Mouse (Mus musculus): ENCODE measurements around the gene Tmem80. TPM values are rescaled to one million over a fixed set of nuclear protein-coding genes. Genes with fewer than 3 reads are reported as not detected.

Gene Tmem80
- total and polyA plus RNA-seq, 2 experiments from 2014 or later: 33.2 to 34.7 TPM

DNA sequence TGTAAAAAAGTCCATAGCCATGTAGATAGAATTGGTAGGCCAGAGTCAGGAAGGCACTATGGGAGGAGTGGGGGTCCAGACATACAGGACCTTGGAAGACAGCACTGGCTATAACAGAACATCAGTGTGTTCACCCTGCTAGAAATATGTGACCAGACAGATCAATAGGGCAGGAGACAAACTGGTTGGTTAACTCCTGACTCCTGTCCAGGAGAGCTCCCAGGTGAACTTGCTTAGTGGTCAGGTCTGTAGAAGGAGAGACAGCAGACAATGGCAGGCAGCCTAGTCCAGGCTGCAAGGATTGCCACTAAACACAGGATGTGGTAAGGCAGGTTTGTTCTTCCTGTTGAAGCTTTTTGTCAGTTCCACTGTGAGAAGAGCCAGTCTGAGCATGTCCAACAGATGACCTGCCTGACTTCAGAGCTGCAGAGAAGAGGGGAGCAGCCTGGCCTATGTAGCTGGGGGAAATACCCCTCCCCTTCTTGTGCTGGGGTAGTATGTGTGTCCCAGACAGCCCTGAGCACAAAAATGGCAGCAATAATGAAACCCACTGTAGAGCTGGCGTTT, 24.8 kb upstream of the Tmem80 start:
- Histone ChIP-seq H3K36me3 (ENCODE audit: insufficient read depth) (peaks cover 80% of the 10 kb centered on the region), H3K4me2 (ENCODE audit: low read depth) (no peak overlapping the region), H3K27ac (ENCODE audit: low read depth, low read length) (no peak overlapping the region), H3K4me1 (ENCODE audit: insufficient read depth) (no peaks in the 10 kb centered on the region), H3K9me3 (ENCODE audit: low read length) (no peaks in the 10 kb centered on the region), H3K4me3 (ENCODE audit: low read depth, low read length) (no peak overlapping the region), H3K27me3 (ENCODE audit: insufficient read depth, low read length) (no peaks in the 10 kb centered on the region), H3K9ac (no peak overlapping the region)
- DNase-seq (no peak), ATAC-seq (no peak)
- 74% methylated on average over 1 of the region's 1 CpGs for WGBS
- TF ChIP-seq CTCF (IDR thresholded peaks at IDR 0.05; ENCODE audit: low read depth): no peak

DNA sequence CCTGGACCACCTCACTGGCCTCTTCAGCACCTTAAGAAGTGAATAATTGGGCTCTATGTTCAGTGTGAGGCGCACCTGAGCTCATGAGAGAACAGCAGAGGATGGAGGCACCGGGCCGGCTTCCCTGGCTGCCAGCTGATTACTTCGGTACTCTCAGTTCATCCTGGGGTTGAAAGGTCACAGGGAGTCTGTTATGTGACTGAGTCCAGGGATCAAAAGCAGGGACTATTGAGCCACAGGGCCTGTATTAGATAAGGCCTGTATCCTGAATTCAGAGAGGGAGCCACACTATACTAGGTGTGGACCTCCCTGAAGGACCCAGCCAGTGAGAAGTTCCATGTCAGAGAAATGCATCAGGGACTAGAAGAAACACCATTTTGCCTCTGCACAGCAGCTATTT, 23.0 kb upstream of the Tmem80 start:
- Histone ChIP-seq H3K4me2 (ENCODE audit: low read depth) (no peak overlapping the region), H3K4me3 (ENCODE audit: low read depth, low read length) (no peak overlapping the region), H3K9me3 (ENCODE audit: low read length) (no peaks in the 10 kb centered on the region), H3K36me3 (ENCODE audit: insufficient read depth) (peaks cover 90% of the 10 kb centered on the region), H3K27me3 (ENCODE audit: insufficient read depth, low read length) (no peaks in the 10 kb centered on the region), H3K4me1 (ENCODE audit: insufficient read depth) (no peaks in the 10 kb centered on the region), H3K9ac (no peak overlapping the region), H3K27ac (ENCODE audit: low read depth, low read length) (no peak overlapping the region)
- ATAC-seq (no peak), DNase-seq (no peak)
- no peak for TF ChIP-seq CTCF (IDR thresholded peaks at IDR 0.05; ENCODE audit: low read depth)
- 88% methylated on average over 4 of the region's 4 CpGs for WGBS

- Histone ChIP-seq H3K9ac (no peak overlapping the region), H3K9me3 (ENCODE audit: low read length) (no peaks in the 10 kb centered on the region), H3K4me3 (ENCODE audit: low read depth, low read length) (no peak overlapping the region), H3K27me3 (ENCODE audit: insufficient read depth, low read length) (no peaks in the 10 kb centered on the region), H3K36me3 (ENCODE audit: insufficient read depth) (peaks cover 96% of the 10 kb centered on the region), H3K4me1 (ENCODE audit: insufficient read depth) (no peaks in the 10 kb centered on the region), H3K27ac (ENCODE audit: low read depth, low read length) (no peak overlapping the region), H3K4me2 (ENCODE audit: low read depth) (no peak overlapping the region)
- DNase-seq (no peak), ATAC-seq (no peak)
- 93% methylated on average over 2 of the region's 2 CpGs for WGBS
- no peak for TF ChIP-seq CTCF (IDR thresholded peaks at IDR 0.05; ENCODE audit: low read depth)
These were observed 13.1 kb upstream of the Tmem80 start for GRCm38 (mm10) chr7:141314416-141314815.

GRCm38 (mm10) chr7:141315076-141315475, 12.5 kb upstream of the Tmem80 start:
- no peak overlapping the region for H3K4me2 ChIP-seq (ENCODE audit: low read depth)
- no peak overlapping the region for H3K4me3 ChIP-seq (ENCODE audit: low read depth, low read length)
- H3K9me3 ChIP-seq (ENCODE audit: low read length): no peaks in the 10 kb centered on the region
- H3K9ac ChIP-seq: no peak overlapping the region
- no peaks in the 10 kb centered on the region for H3K27me3 ChIP-seq (ENCODE audit: insufficient read depth, low read length)
- DNase-seq (no peak), ATAC-seq (no peak)
- H3K27ac ChIP-seq (ENCODE audit: low read depth, low read length): no peak overlapping the region
- 81% methylated on average over 8 of the region's 8 CpGs for WGBS
- TF ChIP-seq CTCF (IDR thresholded peaks at IDR 0.05; ENCODE audit: low read depth): no peak
- peaks cover 94% of the 10 kb centered on the region for H3K36me3 ChIP-seq (ENCODE audit: insufficient read depth)
- no peaks in the 10 kb centered on the region for H3K4me1 ChIP-seq (ENCODE audit: insufficient read depth)

GRCm38 (mm10) chr7:141315974-141316373, 11.6 kb upstream of the Tmem80 start:
- no peaks in the 10 kb centered on the region for H3K4me1 ChIP-seq (ENCODE audit: insufficient read depth)
- no peak overlapping the region for H3K9ac ChIP-seq
- peak; percentile 60 for TF ChIP-seq CTCF (IDR thresholded peaks at IDR 0.05; ENCODE audit: low read depth)
- peaks cover 94% of the 10 kb centered on the region for H3K36me3 ChIP-seq (ENCODE audit: insufficient read depth)
- ATAC-seq (peak; percentile 54), DNase-seq (no peak)
- no peak overlapping the region for H3K4me3 ChIP-seq (ENCODE audit: low read depth, low read length)
- no peak overlapping the region for H3K4me2 ChIP-seq (ENCODE audit: low read depth)
- H3K27me3 ChIP-seq (ENCODE audit: insufficient read depth, low read length): no peaks in the 10 kb centered on the region
- 70% methylated on average over 5 of the region's 5 CpGs for WGBS
- H3K9me3 ChIP-seq (ENCODE audit: low read length): no peaks in the 10 kb centered on the region
- no peak overlapping the region for H3K27ac ChIP-seq (ENCODE audit: low read depth, low read length)

DNA sequence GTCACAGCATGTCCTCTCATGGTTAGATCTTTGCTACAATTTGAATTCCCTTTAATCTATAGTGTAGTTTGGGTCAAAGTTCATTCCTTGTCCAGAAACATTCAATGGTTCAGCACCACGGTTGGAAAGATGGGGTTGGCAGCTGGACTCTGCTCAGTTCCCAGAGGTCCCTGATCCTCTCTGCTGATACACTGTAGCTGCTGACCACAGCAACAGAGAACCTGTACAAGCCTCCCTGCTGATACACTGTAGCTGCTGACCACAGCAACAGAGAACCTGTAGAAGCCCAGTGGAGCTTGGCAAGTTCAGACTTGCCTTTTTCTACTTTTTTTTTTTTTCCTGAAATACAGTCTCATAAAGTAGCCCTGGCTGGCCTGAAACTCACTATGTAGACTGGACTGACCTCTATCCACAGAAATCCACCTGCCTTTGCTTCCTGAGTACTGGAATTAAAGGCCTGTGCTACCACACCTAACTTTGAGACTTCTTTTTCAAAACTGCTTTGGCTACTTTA, 9.9 kb upstream of the Tmem80 start:
- H3K27me3 ChIP-seq (ENCODE audit: insufficient read depth, low read length): no peaks in the 10 kb centered on the region
- no peak overlapping the region for H3K9ac ChIP-seq
- H3K27ac ChIP-seq (ENCODE audit: low read depth, low read length): no peak overlapping the region
- DNase-seq (no peak), ATAC-seq (no peak)
- 75% methylated on average over 1 of the region's 1 CpGs for WGBS
- H3K4me3 ChIP-seq (ENCODE audit: low read depth, low read length): no peak overlapping the region
- no peaks in the 10 kb centered on the region for H3K4me1 ChIP-seq (ENCODE audit: insufficient read depth)
- TF ChIP-seq CTCF (IDR thresholded peaks at IDR 0.05; ENCODE audit: low read depth): no peak
- H3K9me3 ChIP-seq (ENCODE audit: low read length): no peaks in the 10 kb centered on the region
- no peak overlapping the region for H3K4me2 ChIP-seq (ENCODE audit: low read depth)
- peaks cover 95% of the 10 kb centered on the region for H3K36me3 ChIP-seq (ENCODE audit: insufficient read depth)

GRCm38 (mm10) chr7:141319446-141319845, 8.1 kb upstream of the Tmem80 start:
- Histone ChIP-seq H3K9ac (no peak overlapping the region), H3K27ac (ENCODE audit: low read depth, low read length) (no peak overlapping the region), H3K27me3 (ENCODE audit: insufficient read depth, low read length) (no peaks in the 10 kb centered on the region), H3K4me3 (ENCODE audit: low read depth, low read length) (no peak overlapping the region), H3K4me1 (ENCODE audit: insufficient read depth) (no peaks in the 10 kb centered on the region), H3K36me3 (ENCODE audit: insufficient read depth) (peaks cover 93% of the 10 kb centered on the region), H3K9me3 (ENCODE audit: low read length) (no peaks in the 10 kb centered on the region), H3K4me2 (ENCODE audit: low read depth) (no peak overlapping the region)
- WGBS: 68% methylated on average over 2 of the region's 2 CpGs
- DNase-seq (no peak), ATAC-seq (no peak)
- TF ChIP-seq CTCF (IDR thresholded peaks at IDR 0.05; ENCODE audit: low read depth): no peak
